Mouse (Mus musculus): Measurements from ENCODE around the gene Klf7. TPM values are rescaled to one million over a fixed set of nuclear protein-coding genes. Genes with fewer than 3 reads are reported as not detected.

Klf7 gene
- polyA plus RNA-seq, 1 experiment from 2014 or later, result 16.3 TPM

DNA sequence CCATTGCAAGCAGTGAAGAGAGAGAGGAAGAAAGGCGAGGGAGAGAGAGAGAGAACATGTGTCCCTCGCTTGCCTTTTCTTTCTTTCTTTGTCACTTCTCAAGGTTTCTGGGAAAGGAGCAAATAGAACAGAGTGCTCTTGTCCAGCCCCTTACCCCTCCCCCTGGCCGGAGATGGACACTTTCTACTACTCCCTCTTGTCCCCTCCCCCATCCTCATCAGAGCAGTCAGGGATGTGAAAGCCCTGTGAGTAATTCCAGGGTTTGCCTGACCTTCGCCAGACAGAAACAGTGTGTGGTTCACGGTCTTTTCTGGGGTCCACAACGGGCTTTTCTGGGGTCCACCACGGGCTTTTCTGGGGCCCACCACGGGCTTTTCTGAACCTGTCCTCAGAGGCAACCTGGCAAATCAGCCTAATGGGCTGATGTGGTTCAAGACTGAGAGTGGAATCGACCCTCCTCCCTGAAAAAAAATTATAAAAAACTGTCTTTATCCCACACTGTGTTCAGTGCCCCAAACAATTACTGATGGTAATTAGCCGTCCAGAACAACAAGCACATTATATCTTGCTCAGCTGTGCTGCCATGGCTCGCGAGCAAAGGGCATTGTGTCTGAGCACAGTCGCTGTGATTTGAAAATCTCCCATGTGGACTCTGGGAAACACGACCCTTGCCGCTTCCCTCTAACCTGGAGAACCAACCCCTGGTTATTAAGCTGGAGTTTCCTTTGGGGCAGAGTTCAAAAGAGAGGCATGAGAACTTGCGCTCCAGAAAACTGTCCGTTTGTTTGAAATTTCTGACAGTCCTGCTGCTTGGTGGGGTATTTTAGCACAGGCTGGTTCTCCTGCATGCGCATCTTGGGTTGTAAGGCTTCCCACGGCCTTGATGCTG is 127.6 kb downstream of the Klf7 start:
- Histone ChIP-seq H3K9me3 (replicated peaks; ENCODE audit: control insufficient read depth, low read length) (no peaks in the 10 kb centered on the region), H3K9ac (ENCODE audit: low read length) (0 out of 2 replicates have a peak overlapping the region, but pooled peaks have one; percentile 41), H3K4me2 (ENCODE audit: low read depth, low read length) (no peak overlapping the region), H3K36me3 (ENCODE audit: control insufficient read depth, insufficient read depth) (no peaks in the 10 kb centered on the region), H3K27ac (ENCODE audit: low read length) (no peak overlapping the region), H3K4me1 (ENCODE audit: control insufficient read depth, insufficient read depth, low read length) (peaks cover 10% of the 10 kb centered on the region), H3K27me3 (ENCODE audit: control insufficient read depth, insufficient read depth, low read length) (no peaks in the 10 kb centered on the region), H3K4me3 (ENCODE audit: low read length) (no peak overlapping the region)
- no peak; the same call in 1 of the 2 replicates for ATAC-seq (replicated peaks; ENCODE audit: extremely low read depth, insufficient read depth, low FRiP score)
- 40% methylated on average over 19 of the region's 19 CpGs for WGBS

DNA sequence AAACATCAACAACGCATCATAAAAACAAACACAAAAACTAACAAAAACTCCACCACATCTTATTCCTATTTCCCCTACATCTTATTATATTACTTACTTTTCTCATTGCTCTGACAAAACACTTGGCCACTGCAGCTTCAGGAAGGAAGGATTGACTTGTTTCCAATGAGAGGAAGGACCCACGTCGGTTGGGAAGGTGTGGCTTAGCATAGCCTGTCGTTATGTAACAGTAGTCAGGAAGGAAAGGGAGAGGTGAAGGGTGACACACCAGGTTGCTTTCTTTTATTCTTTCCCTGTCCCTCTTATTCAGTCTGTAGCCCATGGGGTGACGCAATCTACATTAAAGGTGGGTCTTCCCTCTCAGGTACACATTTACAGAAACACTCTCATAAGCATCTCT is 129.6 kb downstream of the Klf7 start:
- no peak overlapping the region for H3K4me2 ChIP-seq (ENCODE audit: low read depth, low read length)
- no peaks in the 10 kb centered on the region for H3K27me3 ChIP-seq (ENCODE audit: control insufficient read depth, insufficient read depth, low read length)
- no peak overlapping the region for H3K4me3 ChIP-seq (ENCODE audit: low read length)
- H3K9me3 ChIP-seq (replicated peaks; ENCODE audit: control insufficient read depth, low read length), result no peaks in the 10 kb centered on the region
- no peak for ATAC-seq (replicated peaks; ENCODE audit: extremely low read depth, insufficient read depth, low FRiP score)
- H3K9ac ChIP-seq (ENCODE audit: low read length), result no peak overlapping the region
- no peak overlapping the region for H3K27ac ChIP-seq (ENCODE audit: low read length)
- no peaks in the 10 kb centered on the region for H3K36me3 ChIP-seq (ENCODE audit: control insufficient read depth, insufficient read depth)
- WGBS, result 75% methylated on average over 5 of the region's 5 CpGs
- H3K4me1 ChIP-seq (ENCODE audit: control insufficient read depth, insufficient read depth, low read length), result peaks cover 10% of the 10 kb centered on the region

- Histone ChIP-seq H3K4me2 (ENCODE audit: low read depth, low read length) (no peak overlapping the region), H3K9me3 (replicated peaks; ENCODE audit: control insufficient read depth, low read length) (no peaks in the 10 kb centered on the region), H3K27ac (ENCODE audit: low read length) (no peak overlapping the region), H3K4me1 (ENCODE audit: control insufficient read depth, insufficient read depth, low read length) (peaks cover 10% of the 10 kb centered on the region), H3K9ac (ENCODE audit: low read length) (no peak overlapping the region), H3K4me3 (ENCODE audit: low read length) (no peak overlapping the region), H3K36me3 (ENCODE audit: control insufficient read depth, insufficient read depth) (no peaks in the 10 kb centered on the region), H3K27me3 (ENCODE audit: control insufficient read depth, insufficient read depth, low read length) (no peaks in the 10 kb centered on the region)
- WGBS, result 94% methylated on average over 6 of the region's 6 CpGs
- ATAC-seq (replicated peaks; ENCODE audit: extremely low read depth, insufficient read depth, low FRiP score), result no peak
Measured at GRCm38 (mm10) chr1:63990416-63990815, 131.7 kb downstream of the Klf7 start.

DNA sequence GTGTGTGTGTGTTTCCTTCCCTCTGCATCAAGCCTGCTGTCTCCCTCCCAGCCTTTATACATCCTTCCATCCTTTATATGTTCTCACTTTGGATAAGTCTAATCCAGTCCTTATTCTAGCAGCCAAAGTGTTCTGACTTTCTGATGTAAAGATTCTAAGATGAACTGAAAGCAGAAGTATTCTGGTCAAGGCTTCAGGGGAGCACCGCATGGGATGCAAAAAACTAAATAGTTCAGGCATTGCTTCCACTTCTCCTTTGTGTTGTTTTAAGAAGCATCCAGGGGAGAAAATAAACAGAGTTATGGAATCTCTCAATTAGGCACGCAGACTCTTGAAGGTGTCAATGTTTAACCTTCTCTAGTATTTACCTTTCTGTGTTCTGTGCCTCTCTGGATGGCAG is 141.3 kb downstream of the Klf7 start:
- no peaks in the 10 kb centered on the region for H3K36me3 ChIP-seq (ENCODE audit: control insufficient read depth, insufficient read depth)
- no peaks in the 10 kb centered on the region for H3K9me3 ChIP-seq (replicated peaks; ENCODE audit: control insufficient read depth, low read length)
- no peak for ATAC-seq (replicated peaks; ENCODE audit: extremely low read depth, insufficient read depth, low FRiP score)
- 59% methylated on average over 2 of the region's 2 CpGs for WGBS
- H3K27ac ChIP-seq (ENCODE audit: low read length), result no peak overlapping the region
- no peaks in the 10 kb centered on the region for H3K27me3 ChIP-seq (ENCODE audit: control insufficient read depth, insufficient read depth, low read length)
- no peak overlapping the region for H3K9ac ChIP-seq (ENCODE audit: low read length)
- no peak overlapping the region for H3K4me2 ChIP-seq (ENCODE audit: low read depth, low read length)
- H3K4me1 ChIP-seq (ENCODE audit: control insufficient read depth, insufficient read depth, low read length), result peaks cover 5% of the 10 kb centered on the region; the same call in 1 of the 2 replicates
- no peak overlapping the region for H3K4me3 ChIP-seq (ENCODE audit: low read length)

Small RNA genes lying within 50 kb of the gene (microRNA-seq; reads per million reads assigned to microRNA genes)
- gene Mir6899, result 0.98 reads per million
